9 mouse cellular contexts compared by ENCODE assay signal in the genomic region with DNA sequence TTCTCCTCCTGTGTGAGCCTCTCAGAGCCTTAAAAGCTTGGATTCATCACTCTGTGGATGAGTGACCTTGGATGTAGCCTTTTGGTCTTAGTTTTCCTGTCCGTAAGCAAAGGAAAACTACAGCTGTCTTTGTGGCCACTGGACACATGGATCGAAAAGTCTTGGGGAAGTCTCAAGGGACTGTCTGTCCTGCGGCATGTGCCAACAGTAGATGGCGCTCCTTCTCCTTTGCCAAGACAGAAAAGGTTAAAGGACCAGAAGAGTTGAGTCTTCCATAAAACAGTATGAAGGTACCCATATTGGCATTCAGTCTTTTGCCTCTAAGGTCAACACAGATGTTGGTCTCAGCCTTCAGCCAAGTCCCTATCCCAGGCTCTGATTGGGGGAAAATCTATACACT. TPM values are rescaled to one million over a fixed set of nuclear protein-coding genes. Genes with fewer than 3 reads are reported as not detected.
DNase-seq lines count a peak whose midpoint lies in the region; ATAC-seq and TF ChIP-seq lines count a peak whose summit lies in the region.
"Had no signal": no experiment of that assay in that cellular context is flagged by ENCODE, and none has a peak within 500 bp of the region (broad histone marks: within the 10 kb centered on the region; RNA-seq: fewer than 3 reads in every experiment).

No protein-coding gene starts in this region.

- H3K27me3 ChIP-seq in stomach, postnatal 0 days (ENCODE audit: control insufficient read depth, insufficient read depth, low read length), result no peaks in the 10 kb centered on the region
- H3K27me3 ChIP-seq: limb, embryonic 13.5 days had no signal

- TF ChIP-seq EP300 in stomach, postnatal 0 days (optimal IDR thresholded peaks at IDR 0.05), result no peak

- DNase-seq in heart, adult 8-10 months (ENCODE audit: low spot score), result peak; percentile 54
- no peak for DNase-seq in heart, postnatal 25 days (ENCODE audit: low spot score)
- DNase-seq in ES-CJ7 (ENCODE audit: low read depth, low spot score), result peak; percentile 77
- peak; percentile 69 to 70 for DNase-seq in cerebellum, adult 18-20 months
- peak; percentile 32 for DNase-seq in gastrocnemius, postnatal 14 days
- peak; percentile 54 to 64 for DNase-seq in layer of hippocampus, postnatal 10 days (ENCODE audit: low spot score in 2 of 2)
- DNase-seq in stomach, postnatal 0 days (ENCODE audit: low spot score), result peak; percentile 69

- H3K4me2 ChIP-seq in stomach, postnatal 0 days (replicated peaks; ENCODE audit: low read depth), result no peak overlapping the region
- H3K4me2 ChIP-seq: limb, embryonic 13.5 days had no signal

- intact Hi-C loops in heart, postnatal 25 days (cut with DNase I), result no loop called here
- intact Hi-C loops in gastrocnemius, postnatal 14 days (cut with DNase I; ENCODE audit: low total_unique reads), result no loop called here

- H3K9ac ChIP-seq in stomach, postnatal 0 days (ENCODE audit: low read length), result no peak overlapping the region
- H3K9ac ChIP-seq: limb, embryonic 13.5 days had no signal

- no peaks in the 10 kb centered on the region for H3K4me1 ChIP-seq in stomach, postnatal 0 days (replicated peaks; ENCODE audit: control insufficient read depth, insufficient read depth)
- H3K4me1 ChIP-seq: limb, embryonic 13.5 days had no signal

- 9% methylated on average over 4 of the region's 4 CpGs for WGBS in stomach, postnatal 0 days

- H3K36me3 ChIP-seq in stomach, postnatal 0 days (ENCODE audit: control insufficient read depth, insufficient read depth, low read length), result no peaks in the 10 kb centered on the region
- H3K36me3 ChIP-seq: limb, embryonic 13.5 days had no signal

- peak; percentile 89 for ATAC-seq in megakaryocyte, adult 5-6 weeks (ENCODE audit: poor library complexity, severe bottlenecking)
- no peak for ATAC-seq in stomach, postnatal 0 days (ENCODE audit: low FRiP score, low TSS enrichment)

- H3K9me3 ChIP-seq in stomach, postnatal 0 days (ENCODE audit: control insufficient read depth, low read length), result no peaks in the 10 kb centered on the region
- H3K9me3 ChIP-seq: limb, embryonic 13.5 days had no signal

- H3K27ac ChIP-seq in stomach, postnatal 0 days (replicated peaks), result no peak overlapping the region
- H3K27ac ChIP-seq: limb, embryonic 13.5 days had no signal

- H3K4me3 ChIP-seq in stomach, postnatal 0 days (ENCODE audit: low read depth, low read length), result no peak overlapping the region
- H3K4me3 ChIP-seq: limb, embryonic 13.5 days had no signal

- TF ChIP-seq CTCF in stomach, postnatal 0 days (IDR thresholded peaks at IDR 0.05; ENCODE audit: low read depth), result peak; percentile 88

RNA-seq across cellular contexts. Expression of a gene that starts 47.6 kb away (rescaled TPM):
- 10 to 100 TPM; 55.0 to 63.7 (median 55.7) TPM for total RNA-seq in heart, adult 8-10 months (2022)
- 10 to 100 TPM; 50.9 to 59.9 TPM for total RNA-seq in heart, postnatal 25 days (2021)
- total RNA-seq in gastrocnemius, postnatal 14 days (2021), result 1 to 10 TPM; 5.7 to 6.0 TPM
- total RNA-seq in layer of hippocampus, postnatal 10 days (2021), result 1 to 10 TPM; 3.7 to 3.9 TPM
- 11.1 and 15.6 TPM in 2 replicates for total RNA-seq in megakaryocyte, adult 5-6 weeks (2015)
- total RNA-seq in megakaryocyte, adult 5-6 weeks (2017), result 8.8 and 14.4 TPM in 2 replicates
- 1.5 and 1.7 TPM in 2 replicates for polyA plus RNA-seq in stomach, postnatal 0 days (2015; fragmentation: Nextera tagmentation; extraction: Ambion mirVana)
